Mouse (Mus musculus): ENCODE measurements around the gene 4921524J17Rik.

4921524J17Rik gene

GRCm38 (mm10) chr8:85379142-85379781, 53.4 kb downstream of the 4921524J17Rik start:
- DNase-seq: no peak

DNA sequence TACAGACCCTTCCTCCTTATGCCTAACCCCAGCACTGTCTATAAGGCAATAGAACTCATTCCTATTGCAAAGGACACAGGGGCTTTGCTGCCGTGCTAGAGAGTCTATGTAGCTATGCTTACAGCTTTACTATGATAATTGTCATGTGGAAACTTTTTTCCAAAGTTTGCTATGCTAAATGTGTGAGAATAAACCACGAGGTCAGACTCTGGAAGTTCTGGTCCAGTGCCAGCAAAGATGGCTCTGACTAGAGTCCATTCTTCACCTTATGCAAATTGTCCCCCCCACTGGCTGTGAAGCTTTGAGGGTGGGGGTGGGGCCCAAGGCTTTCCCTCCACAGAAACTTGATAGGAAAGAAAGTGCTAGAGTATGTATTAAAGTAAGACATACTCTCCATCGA, 56.1 kb downstream of the 4921524J17Rik start:
- DNase-seq: no peak

GRCm38 (mm10) chr8:85374286-85374685, 58.3 kb downstream of the 4921524J17Rik start:
- DNase-seq: no peak

DNA sequence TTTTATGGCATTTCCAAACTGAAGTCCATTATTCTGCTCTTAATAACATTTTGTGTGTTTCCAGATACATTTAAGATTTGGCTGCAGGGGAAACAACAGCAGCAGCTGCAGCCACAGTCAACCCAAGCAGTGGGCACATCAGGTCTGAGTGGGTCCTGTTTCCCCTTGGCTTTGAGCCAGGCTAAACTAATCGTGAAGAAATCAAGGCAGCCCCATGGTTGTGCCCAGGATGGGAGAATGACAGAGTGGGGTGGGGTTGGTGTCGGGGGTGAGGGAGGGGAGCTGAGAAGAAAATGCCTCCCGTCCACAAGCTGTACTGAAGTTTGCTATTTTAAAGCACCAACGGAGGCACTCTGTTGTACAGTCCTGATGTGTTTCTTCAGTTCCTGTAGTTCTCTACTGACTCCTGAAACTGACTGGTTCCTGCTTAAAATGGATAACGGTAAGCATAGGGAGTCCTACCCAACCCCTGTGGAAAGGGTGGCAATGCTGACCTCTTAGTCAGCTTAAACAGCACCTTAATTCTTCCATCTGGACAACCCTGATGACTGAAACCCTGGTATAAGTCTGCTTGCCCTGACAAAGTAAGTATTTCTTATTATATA, 59.1 kb downstream of the 4921524J17Rik start:
- DNase-seq: no peak

- no peak for DNase-seq
Measured at GRCm38 (mm10) chr8:85372465-85372839, 60.2 kb downstream of the 4921524J17Rik start.

- no peak for DNase-seq
Measured at GRCm38 (mm10) chr8:85371736-85372464, 60.7 kb downstream of the 4921524J17Rik start.

DNA sequence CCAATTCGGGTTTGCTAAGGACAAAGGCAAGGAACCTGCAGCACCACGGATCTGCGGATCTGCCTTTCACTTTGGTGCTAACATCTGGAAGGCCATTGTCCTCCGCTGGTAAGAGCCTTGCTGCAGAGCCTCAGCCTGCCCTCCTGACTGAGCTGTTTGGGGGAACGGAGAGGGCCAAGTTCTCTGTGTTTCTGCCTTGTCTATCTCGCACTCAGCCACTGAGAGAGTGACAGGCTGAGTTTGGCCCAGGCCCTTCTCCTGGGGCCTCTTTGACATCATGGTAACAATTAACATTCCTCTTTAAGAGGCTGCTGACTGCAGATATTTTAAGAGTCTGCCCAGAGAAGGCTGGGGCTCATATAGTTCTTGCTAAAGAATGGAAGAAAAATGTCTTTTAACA, 67.5 kb downstream of the 4921524J17Rik start:
- DNase-seq: no peak

DNA sequence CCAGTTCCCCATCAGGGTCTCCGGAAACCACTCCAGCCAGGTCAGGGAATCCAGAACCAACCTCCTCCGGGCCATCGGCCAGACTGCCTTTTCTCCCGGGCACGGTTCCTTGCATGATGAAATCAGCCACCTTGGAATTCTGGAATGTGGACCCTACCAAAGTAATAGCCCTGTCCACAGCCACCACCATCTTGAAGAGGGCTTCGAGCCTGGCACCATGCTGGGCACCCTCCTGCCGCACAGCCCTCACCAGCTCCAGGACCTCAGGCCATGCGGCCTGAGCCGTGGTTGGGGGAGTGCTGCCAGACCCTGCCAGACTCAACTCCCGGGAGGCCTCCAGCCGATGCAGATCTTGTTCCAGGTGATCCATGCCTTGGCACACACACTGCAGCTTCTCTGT, 68.0 kb downstream of the 4921524J17Rik start:
- no peak for DNase-seq

DNA sequence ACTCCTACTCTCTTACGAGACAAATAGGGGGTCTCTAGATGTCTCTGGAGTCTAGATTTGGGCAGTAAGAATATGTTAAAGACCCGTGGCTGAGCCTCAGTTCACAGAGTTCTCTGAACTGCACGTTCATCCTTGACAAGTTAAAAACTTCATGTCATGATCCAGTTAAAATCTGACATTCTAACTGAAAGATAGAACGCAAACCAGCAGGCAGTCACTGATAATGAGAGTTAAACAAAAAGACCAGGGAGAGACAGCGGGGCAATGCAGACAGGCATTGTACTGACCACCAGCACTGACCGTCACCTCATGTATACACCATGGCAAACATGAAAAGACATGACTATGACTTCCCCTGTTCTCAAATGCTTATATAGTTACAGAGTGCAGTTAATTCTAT, 69.2 kb downstream of the 4921524J17Rik start:
- DNase-seq: no peak

- no peak for DNase-seq
Measured at GRCm38 (mm10) chr8:85362211-85362610, 70.4 kb downstream of the 4921524J17Rik start.
